Mouse (Mus musculus) heart, adult 2 months (tissue): Measurements from ENCODE around the gene Thtpa. TPM values are rescaled to one million over a fixed set of nuclear protein-coding genes. Genes with fewer than 3 reads are reported as not detected.

Experiments used
- DNase-seq, 2 experiments: peaks; one replicate each; pipeline ENCODE4 v3.0.0; 2021
- H3K27ac ChIP-seq: fragments of 200-600 bp; 2 replicates; pipeline ENCODE4 v1.8.1; 2022
- H3K27me3 ChIP-seq: fragments of 200-500 bp; 2 replicates; pipeline ENCODE4 v1.6.1; 2012; ENCODE audit warnings: mild to moderate bottlenecking, low read length, inconsistent platforms, mixed read lengths; ENCODE audit not compliant: control insufficient read depth, insufficient read depth
- H3K36me3 ChIP-seq: fragments of 200-500 bp; 2 replicates; pipeline ENCODE4 v1.6.1; 2012; ENCODE audit warnings: low read length, inconsistent platforms; ENCODE audit not compliant: control insufficient read depth, insufficient read depth
- H3K4me1 ChIP-seq: fragments of 200-500 bp; 2 replicates; pipeline ENCODE4 v1.6.1; 2011; ENCODE audit warnings: low read length; ENCODE audit not compliant: control insufficient read depth, insufficient read depth
- H3K4me3 ChIP-seq: fragments of 200-600 bp; 2 replicates; pipeline ENCODE4 v1.8.1; 2022
- H3K79me2 ChIP-seq: fragments of 200-500 bp; replicated peaks from 2 replicates; pipeline ENCODE4 v1.6.1; 2012; ENCODE audit warnings: mild to moderate bottlenecking, inconsistent platforms, low read length, moderate library complexity, mixed read lengths; ENCODE audit not compliant: control insufficient read depth, insufficient read depth
- H3K9ac ChIP-seq: fragments of 200-500 bp; 2 replicates; pipeline ENCODE4 v1.6.1; 2012; ENCODE audit warnings: low read depth, mild to moderate bottlenecking, control low read depth, inconsistent platforms, low read length, mixed read lengths
- CTCF ChIP-seq: fragments of 200-600 bp; IDR thresholded peaks from 2 replicates; pipeline ENCODE4 v1.8.1; 2022; ENCODE audit warnings: antibody characterized with exemption, mild to moderate bottlenecking, moderate library complexity
- EP300 ChIP-seq: fragments of 200-500 bp; IDR thresholded peaks from 2 replicates; pipeline ENCODE4 v1.6.1; 2011; ENCODE audit warnings: low read depth, low read length, control low read depth; ENCODE audit not compliant: insufficient read depth
- POLR2A ChIP-seq: fragments of 200-500 bp; IDR thresholded peaks from 2 replicates; pipeline ENCODE4 v1.6.1; 2011; ENCODE audit warnings: mild to moderate bottlenecking, low read depth, low read length, control low read depth; ENCODE audit not compliant: insufficient read depth
- WGBS: fragments of 180-500 bp; shearing (Covaris S2); methylation state at CpG from one replicate; pipeline ENCODE4 v1.1.7; 2018; 5-methylcytosine and 5-hydroxymethylcytosine counted together
- intact Hi-C: fragments of 180-260 bp; cut with DNase I; formaldehyde crosslinking; loops from one replicate; pipeline ENCODE4 v1.15.1; 2025
- polyA plus RNA-seq: library from polyadenylated mRNA; depleted of rRNA; stranded (reverse); fragments of >200 nt; gene quantifications from 2 replicates; pipeline ENCODE4 v1.2.3, GENCODE M21; 2012
- total RNA-seq, 2 experiments: library from RNA; stranded (reverse); gene quantifications; 2 replicates each; pipeline ENCODE4 v1.2.3; 2021

Gene Thtpa
- total and polyA plus RNA-seq, 3 experiments, result 8.2 to 13.4 (median 10.7) TPM

DNA sequence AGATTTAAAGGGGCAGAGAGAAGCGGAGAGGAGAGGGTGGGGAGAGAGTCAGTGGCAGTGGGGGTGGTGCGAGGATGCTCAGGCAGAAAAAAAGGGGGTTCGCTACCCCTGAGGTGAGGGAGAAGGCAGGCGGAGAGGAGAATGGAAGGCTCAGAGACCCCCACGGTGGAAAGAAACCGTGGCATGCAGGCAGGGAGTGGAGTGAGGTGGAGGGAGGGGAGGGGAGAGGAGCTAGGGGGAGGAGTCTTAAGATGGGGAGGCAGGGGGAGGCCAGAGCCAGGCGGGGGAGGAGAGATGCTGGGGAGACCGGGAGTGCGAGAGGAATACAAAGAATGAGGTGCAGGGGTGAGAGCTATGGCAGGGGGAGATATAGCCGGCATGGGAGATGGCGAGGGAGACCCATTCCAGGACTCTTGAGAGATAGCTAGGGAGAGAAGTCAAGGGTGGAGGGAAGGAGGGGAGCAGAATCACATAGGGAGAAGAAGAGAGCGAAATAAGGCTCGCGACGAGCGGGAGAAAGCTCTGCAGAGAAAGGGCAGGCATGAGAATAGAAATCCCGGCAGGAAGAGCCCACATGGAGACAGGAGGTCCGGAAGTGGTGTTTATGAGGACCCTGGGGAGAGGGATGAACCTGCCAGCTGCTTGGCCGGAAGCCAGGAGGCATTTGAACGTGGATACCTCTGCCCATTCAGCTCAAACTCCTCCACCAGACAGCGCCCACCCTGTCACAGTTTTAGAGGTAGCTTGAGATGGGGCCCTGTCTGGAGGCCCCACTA is 22.0 kb downstream of the Thtpa start, which contains the start of gene Jph4:
Gene Jph4 (minus strand): TSS at position 511 of the 776 bp plus-strand sequence.
- TF ChIP-seq EP300, result no peak
- no peak for TF ChIP-seq CTCF
- no peak for TF ChIP-seq POLR2A

DNA sequence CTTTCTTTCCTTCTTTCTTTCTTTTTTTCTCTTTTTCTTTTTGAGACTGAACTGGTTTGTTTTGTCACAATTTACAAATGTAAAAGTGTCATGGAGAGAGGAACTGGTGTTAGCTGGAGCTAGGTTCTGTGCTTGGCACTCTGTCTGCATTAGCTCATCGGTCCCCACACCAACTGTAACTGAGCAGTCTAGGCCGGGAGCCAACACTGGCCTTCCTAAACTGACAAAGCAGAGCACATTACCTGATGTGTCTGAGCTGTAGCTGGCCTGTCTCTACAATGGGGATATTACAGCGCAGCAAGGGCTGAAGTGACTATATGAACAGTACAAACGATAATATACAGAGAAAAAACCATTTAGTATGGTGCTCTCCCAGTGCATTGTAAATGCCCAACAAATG is 24.3 kb downstream of the Thtpa start:
- H3K27me3 ChIP-seq, result peaks cover 20% of the 10 kb centered on the region
- WGBS, result 49% methylated on average over 4 of the region's 4 CpGs

More for the DNA sequence above, 22.0 kb downstream of the Thtpa start, which contains the start of gene Jph4:
- no peaks in the 10 kb centered on the region for H3K36me3 ChIP-seq
- intact Hi-C loops, result no loop called here
- no peak within 1 kb of the TSS for H3K9ac ChIP-seq
- peaks cover 24% of the 10 kb centered on the region for H3K27me3 ChIP-seq
- DNase-seq, result no peak
- 14% methylated on average over 21 of the region's 21 CpGs for WGBS
- no peak within 1 kb of the TSS for H3K4me3 ChIP-seq
- H3K4me1 ChIP-seq, result peaks cover 4% of the 10 kb centered on the region
- no peaks in the 10 kb centered on the region for H3K79me2 ChIP-seq
- H3K27ac ChIP-seq, result no peak within 1 kb of the TSS

DNA sequence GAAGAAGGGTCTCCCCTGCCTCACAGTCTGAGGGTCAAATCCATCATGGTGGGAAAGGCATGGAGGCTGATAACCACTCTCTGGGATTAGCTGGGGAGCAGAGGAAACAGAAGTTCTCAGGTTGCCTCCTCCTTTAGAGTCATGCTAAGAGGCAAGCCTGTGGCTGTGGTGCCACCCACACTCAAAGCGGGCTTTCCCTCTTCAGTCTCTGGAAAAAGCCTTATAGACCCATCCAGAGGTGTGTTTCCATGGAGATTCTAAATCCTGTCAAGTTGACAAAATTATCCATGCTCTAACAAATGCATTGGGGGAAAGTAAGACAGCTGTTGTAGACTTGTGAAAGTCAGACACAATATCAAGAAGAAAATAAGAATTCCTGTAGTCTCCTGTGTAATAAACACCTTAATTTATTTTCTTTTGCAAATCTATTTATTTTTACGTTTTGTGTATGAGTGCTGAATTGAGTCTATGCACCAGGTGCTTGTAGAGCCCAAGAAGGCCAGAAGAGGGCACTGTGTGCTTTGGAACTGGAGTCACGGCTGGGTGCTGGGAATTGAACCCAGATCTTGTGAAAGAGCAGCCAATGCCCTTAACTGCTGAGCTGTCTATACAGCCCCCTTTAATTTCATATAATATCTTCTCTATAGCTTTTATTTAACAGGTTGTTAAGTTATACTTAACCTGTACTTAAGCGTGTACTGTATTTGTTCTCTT is 25.0 kb downstream of the Thtpa start:
- no peak overlapping the region for H3K9ac ChIP-seq
- H3K36me3 ChIP-seq, result no peaks in the 10 kb centered on the region
- no peaks in the 10 kb centered on the region for H3K79me2 ChIP-seq
- TF ChIP-seq CTCF (peak; percentile 57), POLR2A (no peak), EP300 (no peak)
- H3K27me3 ChIP-seq, result peaks cover 14% of the 10 kb centered on the region
- 79% methylated on average over 4 of the region's 4 CpGs for WGBS
- no peak overlapping the region for H3K4me3 ChIP-seq
- H3K4me1 ChIP-seq, result peaks cover 1% of the 10 kb centered on the region; the same call in 1 of the 2 replicates
- intact Hi-C loops, result no loop called here
- DNase-seq, result no peak
- H3K27ac ChIP-seq, result no peak overlapping the region

More for the DNA sequence above, 24.3 kb downstream of the Thtpa start:
- Histone ChIP-seq H3K9ac (no peak overlapping the region), H3K36me3 (no peaks in the 10 kb centered on the region), H3K27ac (no peak overlapping the region), H3K4me3 (no peak overlapping the region), H3K79me2 (no peaks in the 10 kb centered on the region), H3K4me1 (peaks cover 5% of the 10 kb centered on the region)
- intact Hi-C loops, result no loop called here
- TF ChIP-seq POLR2A, result no peak
- TF ChIP-seq EP300, result no peak
- no peak for TF ChIP-seq CTCF
- DNase-seq, result peak in 1 of 2 experiments; percentile 23

DNA sequence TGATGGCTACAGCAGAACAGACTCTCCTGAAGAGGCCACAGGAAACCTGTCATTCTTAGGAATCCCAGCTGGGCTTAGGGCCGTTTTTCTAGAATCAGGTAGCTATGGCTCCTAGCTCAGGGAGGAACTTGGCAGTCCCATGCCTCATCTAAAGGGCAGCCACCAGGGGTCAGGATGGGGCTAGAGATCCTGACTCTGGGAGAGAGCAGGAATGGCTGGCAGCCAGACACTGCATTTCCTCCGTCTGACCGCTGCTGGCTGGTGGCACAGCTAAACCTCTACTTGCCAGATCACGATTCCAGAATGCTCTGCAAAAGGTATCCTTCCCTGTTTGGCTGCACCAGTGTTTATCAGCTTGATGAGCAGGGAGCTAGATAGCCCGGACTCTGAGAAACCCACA is 27.4 kb downstream of the Thtpa start:
- WGBS, result 2% methylated on average over 5 of the region's 5 CpGs
- H3K4me1 ChIP-seq, result 0 out of 2 replicates have a peak, but pooled peaks cover 1% of the 10 kb centered on the region
- TF ChIP-seq EP300 (peak; percentile 72; the same call in 1 of the 2 replicates), POLR2A (no peak), CTCF (peak; percentile 76)
- DNase-seq, result peak; percentile 80 to 81
- H3K9ac ChIP-seq, result no peak overlapping the region
- intact Hi-C loops, result loop anchor here (2.0 kb wide), 2 partner anchors 39 to 317 kb away; no protein-coding TSS in a partner anchor
- H3K27me3 ChIP-seq, result no peaks in the 10 kb centered on the region
- no peaks in the 10 kb centered on the region for H3K79me2 ChIP-seq
- H3K4me3 ChIP-seq, result no peak overlapping the region
- H3K27ac ChIP-seq, result no peak overlapping the region
- H3K36me3 ChIP-seq, result no peaks in the 10 kb centered on the region

DNA sequence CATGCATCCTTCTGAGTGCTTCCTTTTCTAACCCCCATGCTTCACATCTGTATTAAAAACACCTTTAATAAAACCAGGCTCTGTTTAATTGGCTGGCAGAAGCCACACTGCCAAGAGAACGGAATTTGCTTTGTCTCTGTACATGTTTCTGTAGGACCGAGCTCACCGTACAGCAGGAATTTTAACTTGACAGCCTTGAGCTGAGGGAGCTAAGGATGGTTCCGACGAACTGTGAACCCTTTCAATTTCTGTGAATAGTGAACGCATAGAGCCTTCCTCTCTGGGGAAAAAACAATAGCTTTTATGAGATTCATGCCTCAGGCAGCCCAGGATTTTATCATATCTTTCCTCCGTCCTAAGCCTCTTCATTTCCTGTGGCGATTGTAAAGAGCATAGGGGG is 27.8 kb downstream of the Thtpa start:
- TF ChIP-seq CTCF (no peak), POLR2A (no peak), EP300 (no peak)
- Histone ChIP-seq H3K36me3 (no peaks in the 10 kb centered on the region), H3K4me1 (0 out of 2 replicates have a peak, but pooled peaks cover 1% of the 10 kb centered on the region), H3K27me3 (no peaks in the 10 kb centered on the region), H3K79me2 (no peaks in the 10 kb centered on the region), H3K9ac (no peak overlapping the region), H3K27ac (no peak overlapping the region), H3K4me3 (no peak overlapping the region)
- WGBS, result 19% methylated on average over 8 of the region's 8 CpGs
- intact Hi-C loops, result loop anchor here (2.0 kb wide), 2 partner anchors 38 to 316 kb away; no protein-coding TSS in a partner anchor
- no peak for DNase-seq
